Mouse (Mus musculus): Measurements from ENCODE around the gene Pakap.

DNA sequence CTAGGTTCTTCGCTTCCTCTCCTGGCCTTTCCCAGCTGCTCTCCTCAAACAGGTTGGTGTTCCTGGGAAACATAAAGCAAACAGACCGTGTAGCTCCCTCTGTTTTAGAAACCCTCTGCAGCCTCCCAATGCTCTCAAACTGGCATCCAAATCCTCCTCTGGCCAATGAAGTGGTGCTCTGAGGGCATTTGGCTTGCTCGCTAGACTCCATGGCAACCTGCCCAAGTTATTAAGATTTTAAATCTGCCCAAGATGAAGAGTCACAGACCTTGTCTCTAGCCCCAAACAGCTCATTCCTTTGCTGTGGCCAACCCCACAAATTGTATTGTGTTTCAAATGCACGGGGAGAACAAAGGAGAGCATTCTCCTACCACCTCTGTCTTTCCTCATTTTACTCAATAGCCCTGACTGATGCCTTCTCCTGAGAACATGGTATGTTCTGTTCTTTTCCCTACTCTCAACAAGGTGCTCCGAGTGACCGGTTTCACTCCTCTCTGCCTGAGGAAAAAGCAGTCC, 356.6 kb downstream of the Pakap start:
- TF ChIP-seq GATA1 (IDR thresholded peaks at IDR 0.05; ENCODE audit: low read length), result no peak
- no peak for TF ChIP-seq TAL1 (IDR thresholded peaks at IDR 0.05; ENCODE audit: low read length)

Measured in erythroblast, embryonic 14.5 days (primary cell).